Mouse (Mus musculus) hindbrain, embryonic 13.5 days (tissue): ENCODE measurements at regions not wholly inside any gene's neighbourhood (a gene's known extent, or its start where the extent isn't known, plus 50 kb on each side); places are given as distances from the start of the nearest gene placed in this dataset.

ENCODE experiments used
- ATAC-seq: fragments of 200-750 bp; cut with Nextera tagmentation; 2 replicates; pipeline ENCODE4 v1.8.0; 2017; ENCODE audit warnings: moderate TSS enrichment; ENCODE audit not compliant: low FRiP score
- H3K27ac ChIP-seq: fragments of 300-500 bp; sonication (generic); 2 replicates; pipeline ENCODE4 v1.5.1; 2015; ENCODE audit warnings: inconsistent platforms, mild to moderate bottlenecking, moderate library complexity
- H3K27me3 ChIP-seq: fragments of 300-500 bp; sonication (generic); 2 replicates; pipeline ENCODE4 v1.6.1; 2015; ENCODE audit warnings: mild to moderate bottlenecking, inconsistent platforms
- H3K36me3 ChIP-seq: fragments of 300-500 bp; sonication (generic); 2 replicates; pipeline ENCODE4 v1.6.1; 2015; ENCODE audit warnings: mild to moderate bottlenecking, inconsistent platforms
- H3K4me1 ChIP-seq: fragments of 300-500 bp; sonication (generic); replicated peaks from 2 replicates; pipeline ENCODE4 v1.6.1; 2015; ENCODE audit warnings: inconsistent platforms
- H3K4me2 ChIP-seq: fragments of 300-500 bp; sonication (generic); 2 replicates; pipeline ENCODE4 v1.6.1; 2015; ENCODE audit warnings: inconsistent platforms, mild to moderate bottlenecking, moderate library complexity
- H3K4me3 ChIP-seq: fragments of 300-500 bp; sonication (generic); 2 replicates; pipeline ENCODE4 v1.5.1; 2015; ENCODE audit warnings: mild to moderate bottlenecking, inconsistent platforms
- H3K9ac ChIP-seq: fragments of 300-500 bp; sonication (generic); 2 replicates; pipeline ENCODE4 v1.6.1; 2015; ENCODE audit warnings: mild to moderate bottlenecking, inconsistent platforms
- H3K9me3 ChIP-seq: fragments of 300-500 bp; sonication (generic); 2 replicates; pipeline ENCODE4 v1.6.1; 2016; ENCODE audit warnings: inconsistent platforms
- WGBS: fragments of 180-500 bp; shearing (Covaris S2); methylation state at CpG from one replicate; pipeline ENCODE4 v1.1.7; 2015; 5-methylcytosine and 5-hydroxymethylcytosine counted together

- Histone ChIP-seq H3K27me3 (peaks cover 20% of the 10 kb centered on the region), H3K9me3 (no peaks in the 10 kb centered on the region), H3K4me3 (no peak overlapping the region), H3K36me3 (no peaks in the 10 kb centered on the region), H3K9ac (no peak overlapping the region), H3K27ac (peak overlapping the region; percentile 48; the same call in 1 of the 2 replicates), H3K4me2 (no peak overlapping the region), H3K4me1 (peaks cover 54% of the 10 kb centered on the region)
- WGBS = 22% methylated on average over 5 of the region's 5 CpGs
- peak; percentile 57; the same call in 1 of the 2 replicates for ATAC-seq
Measured at GRCm38 (mm10) chr9:61311604-61312003, 60.6 kb upstream of the Tle3 start.

- ATAC-seq = no peak
- Histone ChIP-seq H3K27ac (peak overlapping the region; percentile 58; the same call in 1 of the 2 replicates), H3K9ac (0 out of 2 replicates have a peak overlapping the region, but pooled peaks have one; percentile 49)
Measured at GRCm38 (mm10) chr9:61314630-61315179, 57.5 kb upstream of the Tle3 start.

GRCm38 (mm10) chr9:61315371-61316298 lies 56.5 kb upstream of the Tle3 start:
- Histone ChIP-seq H3K27ac (peak overlapping the region; percentile 58), H3K27me3 (peaks cover 19% of the 10 kb centered on the region), H3K4me3 (no peak overlapping the region), H3K4me2 (no peak overlapping the region), H3K9ac (peak overlapping the region; percentile 49; the same call in 1 of the 2 replicates), H3K9me3 (no peaks in the 10 kb centered on the region), H3K36me3 (no peaks in the 10 kb centered on the region), H3K4me1 (peaks cover 70% of the 10 kb centered on the region)
- WGBS = 36% methylated on average over 17 of the region's 17 CpGs
- ATAC-seq = peak; percentile 34

More at GRCm38 (mm10) chr9:61314630-61315179, 57.5 kb upstream of the Tle3 start:
- Histone ChIP-seq H3K4me3 (no peak overlapping the region), H3K36me3 (no peaks in the 10 kb centered on the region), H3K4me2 (no peak overlapping the region), H3K9me3 (no peaks in the 10 kb centered on the region), H3K27me3 (peaks cover 18% of the 10 kb centered on the region), H3K4me1 (peaks cover 66% of the 10 kb centered on the region)
- WGBS = 71% methylated on average over 6 of the region's 6 CpGs

GRCm38 (mm10) chr9:61316442-61316841 lies 55.7 kb upstream of the Tle3 start:
- no peak overlapping the region; the same call in 1 of the 2 replicates for H3K9ac ChIP-seq
- H3K27me3 ChIP-seq = peaks cover 22% of the 10 kb centered on the region
- no peak overlapping the region; the same call in none of the 2 replicates for H3K27ac ChIP-seq
- ATAC-seq = no peak
- no peak overlapping the region for H3K4me2 ChIP-seq
- H3K36me3 ChIP-seq = no peaks in the 10 kb centered on the region
- no peak overlapping the region for H3K4me3 ChIP-seq
- H3K4me1 ChIP-seq = peaks cover 63% of the 10 kb centered on the region
- WGBS = 10% methylated on average over 4 of the region's 4 CpGs
- no peaks in the 10 kb centered on the region for H3K9me3 ChIP-seq

- H3K27me3 ChIP-seq = peaks cover 29% of the 10 kb centered on the region
- H3K36me3 ChIP-seq = no peaks in the 10 kb centered on the region
- H3K9me3 ChIP-seq = no peaks in the 10 kb centered on the region
- 39% methylated on average over 6 of the region's 6 CpGs for WGBS
- H3K4me1 ChIP-seq = peaks cover 61% of the 10 kb centered on the region
- ATAC-seq = no peak
- H3K27ac ChIP-seq = peak overlapping the region; percentile 35; the same call in 1 of the 2 replicates
- H3K9ac ChIP-seq = no peak overlapping the region
- H3K4me2 ChIP-seq = no peak overlapping the region
- no peak overlapping the region for H3K4me3 ChIP-seq
Measured at GRCm38 (mm10) chr9:61319721-61320120, 52.4 kb upstream of the Tle3 start.

- no peak overlapping the region for H3K4me2 ChIP-seq
- no peaks in the 10 kb centered on the region for H3K9me3 ChIP-seq
- WGBS = 78% methylated on average over 1 of the region's 1 CpGs
- H3K9ac ChIP-seq = no peak overlapping the region
- no peak for ATAC-seq
- H3K4me1 ChIP-seq = peaks cover 59% of the 10 kb centered on the region
- H3K4me3 ChIP-seq = no peak overlapping the region
- no peaks in the 10 kb centered on the region for H3K36me3 ChIP-seq
- H3K27ac ChIP-seq = no peak overlapping the region
- peaks cover 33% of the 10 kb centered on the region for H3K27me3 ChIP-seq
Measured at GRCm38 (mm10) chr9:61321314-61321713, 50.9 kb upstream of the Tle3 start.

GRCm38 (mm10) chr9:61321825-61322224 lies 50.3 kb upstream of the Tle3 start:
- no peaks in the 10 kb centered on the region for H3K9me3 ChIP-seq
- ATAC-seq = no peak
- 54% methylated on average over 8 of the region's 8 CpGs for WGBS
- peaks cover 59% of the 10 kb centered on the region for H3K4me1 ChIP-seq
- H3K27me3 ChIP-seq = peaks cover 33% of the 10 kb centered on the region
- H3K9ac ChIP-seq = no peak overlapping the region
- no peak overlapping the region for H3K4me2 ChIP-seq
- no peak overlapping the region for H3K4me3 ChIP-seq
- H3K27ac ChIP-seq = no peak overlapping the region
- H3K36me3 ChIP-seq = no peaks in the 10 kb centered on the region

- H3K9me3 ChIP-seq = no peaks in the 10 kb centered on the region
- no peak for ATAC-seq
- H3K4me2 ChIP-seq = no peak overlapping the region
- 69% methylated on average over 11 of the region's 11 CpGs for WGBS
- H3K27me3 ChIP-seq = peaks cover 33% of the 10 kb centered on the region
- H3K9ac ChIP-seq = no peak overlapping the region
- H3K36me3 ChIP-seq = no peaks in the 10 kb centered on the region
- H3K4me3 ChIP-seq = no peak overlapping the region
- peaks cover 59% of the 10 kb centered on the region for H3K4me1 ChIP-seq
- no peak overlapping the region for H3K27ac ChIP-seq
Measured at GRCm38 (mm10) chr9:61322333-61322732, 49.8 kb upstream of the Tle3 start.
